Mouse (Mus musculus) bone marrow macrophage, adult 2 months (primary cell): ENCODE data around the gene Hnf1a. TPM values are rescaled to one million over a fixed set of nuclear protein-coding genes. Genes with fewer than 3 reads are reported as not detected.
A peak's percentile ranks its signal among the peaks of the same experiment; 100 is the strongest.
"Not testable (repeated sequence)": the region's sequence is repeated elsewhere in the genome, so short reads cannot be mapped to it uniquely, and the experiment has no call there.

ENCODE experiments used
- H3K27ac ChIP-seq: 2 replicates; pipeline ENCODE4 v1.5.1; 2012; ENCODE audit warnings: low read depth, low read length; ENCODE audit not compliant: insufficient read depth
- H3K4me1 ChIP-seq: 2 replicates; pipeline ENCODE4 v1.6.1; 2012; ENCODE audit warnings: low read length; ENCODE audit not compliant: control insufficient read depth, insufficient read depth
- H3K4me3 ChIP-seq: 2 replicates; pipeline ENCODE4 v1.5.1; 2012; ENCODE audit warnings: mild to moderate bottlenecking, low read length, moderate library complexity; ENCODE audit not compliant: insufficient read depth
- CTCF ChIP-seq: IDR thresholded peaks from 2 replicates; pipeline ENCODE4 v1.5.1; 2012; ENCODE audit warnings: low read depth, mild to moderate bottlenecking, low read length, moderate library complexity
- POLR2A ChIP-seq: IDR thresholded peaks from 2 replicates; pipeline ENCODE4 v1.6.1; 2012; ENCODE audit warnings: mild to moderate bottlenecking, low read depth, low read length, borderline replicate concordance
- polyA plus RNA-seq: library from polyadenylated mRNA; stranded (reverse); fragments of >200 nt; gene quantifications from 2 replicates; pipeline ENCODE4 v1.2.4, GENCODE M21; 2012; ENCODE audit not compliant: missing spikeins, insufficient read depth, insufficient read length

Hnf1a gene
- polyA plus RNA-seq, 1 experiment: not detected

GRCm38 (mm10) chr5:114949316-114949715 lies 21.6 kb downstream of the Hnf1a start:
- Histone ChIP-seq H3K27ac (no peak overlapping the region), H3K4me3 (no peak overlapping the region), H3K4me1 (no peaks in the 10 kb centered on the region)
- TF ChIP-seq CTCF (no peak), POLR2A (no peak)

GRCm38 (mm10) chr5:114948891-114949290 lies 22.0 kb downstream of the Hnf1a start:
- TF ChIP-seq POLR2A: no peak
- no peak for TF ChIP-seq CTCF
- H3K4me1 ChIP-seq: no peaks in the 10 kb centered on the region
- H3K4me3 ChIP-seq: no peak overlapping the region
- no peak overlapping the region for H3K27ac ChIP-seq

GRCm38 (mm10) chr5:114945072-114945471 lies 25.8 kb downstream of the Hnf1a start:
- H3K4me3 ChIP-seq: no peak overlapping the region
- H3K4me1 ChIP-seq: peaks cover 5% of the 10 kb centered on the region; the same call in 1 of the 2 replicates
- H3K27ac ChIP-seq: no peak overlapping the region
- no peak for TF ChIP-seq POLR2A
- no peak for TF ChIP-seq CTCF

- Histone ChIP-seq H3K4me1 (peaks cover 5% of the 10 kb centered on the region; the same call in 1 of the 2 replicates), H3K27ac (no peak overlapping the region), H3K4me3 (peak overlapping the region; percentile 75)
- TF ChIP-seq POLR2A (no peak), CTCF (no peak)
Measured at GRCm38 (mm10) chr5:114942766-114943130, 28.1 kb downstream of the Hnf1a start.

- Histone ChIP-seq H3K4me1 (peaks cover 5% of the 10 kb centered on the region; the same call in 1 of the 2 replicates), H3K4me3 (peak within 1 kb of the TSS; percentile 75), H3K27ac (peak within 1 kb of the TSS; percentile 41)
- no peak; the same call in 1 of the 2 replicates for TF ChIP-seq POLR2A
Measured at GRCm38 (mm10) chr5:114942074-114942765, 28.7 kb downstream of the Hnf1a start, which contains the start of gene 2210016L21Rik. Gene 2210016L21Rik (plus strand): TSS chr5:114942158.

- not testable (repeated sequence) for H3K27ac ChIP-seq, H3K4me1 ChIP-seq, H3K4me3 ChIP-seq
Measured at GRCm38 (mm10) chr5:114941138-114941537, 29.8 kb downstream of the Hnf1a start.

GRCm38 (mm10) chr5:114935838-114936237 lies 35.1 kb downstream of the Hnf1a start:
- TF ChIP-seq CTCF (no peak), POLR2A (no peak)
- Histone ChIP-seq H3K27ac (no peak overlapping the region), H3K4me3 (no peak overlapping the region)

GRCm38 (mm10) chr5:114933206-114933605 lies 37.7 kb downstream of the Hnf1a start:
- Histone ChIP-seq H3K27ac (no peak overlapping the region), H3K4me1 (peaks cover 6% of the 10 kb centered on the region), H3K4me3 (no peak overlapping the region)
- TF ChIP-seq CTCF: no peak
- no peak for TF ChIP-seq POLR2A

More at GRCm38 (mm10) chr5:114935838-114936237, 35.1 kb downstream of the Hnf1a start:
- peaks cover 6% of the 10 kb centered on the region for H3K4me1 ChIP-seq

- Histone ChIP-seq H3K27ac (no peak overlapping the region), H3K4me3 (no peak overlapping the region), H3K4me1 (peaks cover 6% of the 10 kb centered on the region)
- TF ChIP-seq CTCF: no peak
- TF ChIP-seq POLR2A: no peak
Measured at GRCm38 (mm10) chr5:114931626-114932025, 39.3 kb downstream of the Hnf1a start.

- Histone ChIP-seq H3K27ac (no peak overlapping the region), H3K4me1 (peaks cover 8% of the 10 kb centered on the region), H3K4me3 (no peak overlapping the region)
- TF ChIP-seq CTCF (no peak), POLR2A (no peak)
Measured at GRCm38 (mm10) chr5:114926753-114927152, 44.1 kb downstream of the Hnf1a start.
